Mouse (Mus musculus) stomach, embryonic 14.5 days (tissue): ENCODE measurements around the gene Man1c1. TPM values are rescaled to one million over a fixed set of nuclear protein-coding genes. Genes with fewer than 3 reads are reported as not detected.

ENCODE experiments used
- ATAC-seq: fragments of 200-750 bp; cut with Nextera tagmentation; 2 replicates; pipeline ENCODE4 v1.8.0; 2017; ENCODE audit warnings: low read depth, moderate TSS enrichment; ENCODE audit not compliant: insufficient number of reproducible peaks, insufficient read depth, low FRiP score
- H3K27ac ChIP-seq: fragments of 300-500 bp; sonication (generic); 2 replicates; pipeline ENCODE4 v1.5.1; 2014; ENCODE audit warnings: mild to moderate bottlenecking, low read length, moderate library complexity, mixed read lengths
- H3K27me3 ChIP-seq: fragments of 300-500 bp; sonication (generic); 2 replicates; pipeline ENCODE4 v1.6.1; 2014; ENCODE audit warnings: low read length, control low read depth, mixed read lengths; ENCODE audit not compliant: control insufficient read depth, insufficient read depth
- H3K36me3 ChIP-seq: fragments of 300-500 bp; sonication (generic); 2 replicates; pipeline ENCODE4 v1.6.1; 2014; ENCODE audit warnings: mild to moderate bottlenecking, control low read depth, low read length, moderate library complexity, mixed read lengths; ENCODE audit not compliant: control insufficient read depth, insufficient read depth
- H3K4me1 ChIP-seq: fragments of 300-500 bp; sonication (generic); 2 replicates; pipeline ENCODE4 v1.6.1; 2014; ENCODE audit warnings: low read length, control low read depth, mixed read lengths; ENCODE audit not compliant: control insufficient read depth, insufficient read depth
- H3K4me2 ChIP-seq: fragments of 300-500 bp; sonication (generic); replicated peaks from 2 replicates; pipeline ENCODE4 v1.6.1; 2014; ENCODE audit warnings: low read depth, low read length, control low read depth
- H3K4me3 ChIP-seq: fragments of 300-500 bp; sonication (generic); 2 replicates; pipeline ENCODE4 v1.5.1; 2014; ENCODE audit warnings: low read depth, low read length, control low read depth
- H3K9ac ChIP-seq: fragments of 300-500 bp; sonication (generic); replicated peaks from 2 replicates; pipeline ENCODE4 v1.6.1; 2014; ENCODE audit warnings: low read depth, mild to moderate bottlenecking, control low read depth, low read length, moderate library complexity, mixed read lengths
- H3K9me3 ChIP-seq: fragments of 300-500 bp; sonication (generic); 2 replicates; pipeline ENCODE4 v1.6.1; 2016; ENCODE audit warnings: low read depth, low read length, control low read depth; ENCODE audit not compliant: control insufficient read depth
- whole genome bisulfite sequencing: fragments of 180-500 bp; shearing (Covaris S2); extraction: QIAGEN DNeasy Blood & Tissue Kit; methylation state at CpG from one replicate; pipeline ENCODE4 v1.1.7; 2014; 5-methylcytosine and 5-hydroxymethylcytosine counted together
- polyA plus RNA-seq: library from polyadenylated mRNA; unstranded; fragments of >200 nt; fragmentation: Nextera tagmentation; extraction: Ambion mirVana; gene quantifications from 2 replicates; pipeline ENCODE4 v1.2.1, GENCODE M21; 2014

The Man1c1 gene
- polyA plus RNA-seq, 1 experiment from 2014 or later: 1.7 TPM

- H3K4me1 ChIP-seq: peaks cover 6% of the 10 kb centered on the region; the same call in 1 of the 2 replicates
- no peaks in the 10 kb centered on the region for H3K27me3 ChIP-seq
- H3K9ac ChIP-seq: no peak overlapping the region
- no peak overlapping the region for H3K4me3 ChIP-seq
- WGBS: 90% methylated on average over 10 of the region's 10 CpGs
- no peak for ATAC-seq
- H3K27ac ChIP-seq: no peak overlapping the region
- no peak overlapping the region for H3K4me2 ChIP-seq
- peaks cover 39% of the 10 kb centered on the region for H3K36me3 ChIP-seq
- no peaks in the 10 kb centered on the region for H3K9me3 ChIP-seq
Observed at GRCm38 (mm10) chr4:134538997-134539580, 165.0 kb downstream of the Man1c1 start.

- peak overlapping the region; percentile 98 for H3K4me3 ChIP-seq
- H3K9me3 ChIP-seq: no peaks in the 10 kb centered on the region
- WGBS: 7% methylated on average over 8 of the region's 8 CpGs
- H3K4me1 ChIP-seq: peaks cover 16% of the 10 kb centered on the region
- no peak; the same call in 1 of the 2 replicates for ATAC-seq
- no peaks in the 10 kb centered on the region for H3K27me3 ChIP-seq
- H3K36me3 ChIP-seq: peaks cover 21% of the 10 kb centered on the region
- H3K27ac ChIP-seq: peak overlapping the region; percentile 59; the same call in 1 of the 2 replicates
- H3K9ac ChIP-seq: peak overlapping the region; percentile 45
- peak overlapping the region; percentile 97 for H3K4me2 ChIP-seq
Observed at GRCm38 (mm10) chr4:134535787-134536151, 168.3 kb downstream of the Man1c1 start.

- ATAC-seq: peak; percentile 98
- peaks cover 20% of the 10 kb centered on the region for H3K36me3 ChIP-seq
- H3K4me1 ChIP-seq: peaks cover 16% of the 10 kb centered on the region
- no peaks in the 10 kb centered on the region for H3K27me3 ChIP-seq
- H3K9ac ChIP-seq: peak within 1 kb of the TSS; percentile 87
- peak within 1 kb of the TSS; percentile 98 for H3K4me3 ChIP-seq
- H3K4me2 ChIP-seq: peak within 1 kb of the TSS; percentile 97
- H3K27ac ChIP-seq: peak within 1 kb of the TSS; percentile 78
- under 1% methylated on average over 71 of the region's 71 CpGs for WGBS
- H3K9me3 ChIP-seq: no peaks in the 10 kb centered on the region
Observed at GRCm38 (mm10) chr4:134534932-134535786, 168.9 kb downstream of the Man1c1 start, which contains the start of gene Mtfr1l. Gene Mtfr1l, minus strand, starts transcription at chr4:134535387.

GRCm38 (mm10) chr4:134534124-134534886 lies 169.8 kb downstream of the Man1c1 start:
- Histone ChIP-seq H3K9me3 (no peaks in the 10 kb centered on the region), H3K4me3 (peak overlapping the region; percentile 98), H3K27me3 (no peaks in the 10 kb centered on the region), H3K36me3 (peaks cover 20% of the 10 kb centered on the region), H3K4me1 (peaks cover 16% of the 10 kb centered on the region), H3K9ac (peak overlapping the region; percentile 87), H3K4me2 (peak overlapping the region; percentile 97), H3K27ac (peak overlapping the region; percentile 78)
- ATAC-seq: no peak
- under 1% methylated on average over 56 of the region's 57 CpGs for WGBS

GRCm38 (mm10) chr4:134533421-134533820 lies 170.7 kb downstream of the Man1c1 start:
- Histone ChIP-seq H3K27me3 (no peaks in the 10 kb centered on the region), H3K36me3 (peaks cover 22% of the 10 kb centered on the region), H3K4me3 (no peak overlapping the region), H3K27ac (no peak overlapping the region), H3K9me3 (no peaks in the 10 kb centered on the region), H3K4me2 (0 out of 2 replicates have a peak overlapping the region, but pooled peaks have one; percentile 2), H3K4me1 (peaks cover 16% of the 10 kb centered on the region), H3K9ac (no peak overlapping the region)
- no peak for ATAC-seq
- 85% methylated on average over 4 of the region's 4 CpGs for WGBS

GRCm38 (mm10) chr4:134532928-134533327 lies 171.2 kb downstream of the Man1c1 start:
- H3K4me3 ChIP-seq: no peak overlapping the region
- 78% methylated on average over 4 of the region's 4 CpGs for WGBS
- ATAC-seq: no peak
- peaks cover 27% of the 10 kb centered on the region for H3K36me3 ChIP-seq
- no peak overlapping the region for H3K27ac ChIP-seq
- 0 out of 2 replicates have a peak overlapping the region, but pooled peaks have one; percentile 2 for H3K4me2 ChIP-seq
- no peaks in the 10 kb centered on the region for H3K27me3 ChIP-seq
- peaks cover 16% of the 10 kb centered on the region for H3K4me1 ChIP-seq
- no peaks in the 10 kb centered on the region for H3K9me3 ChIP-seq
- H3K9ac ChIP-seq: no peak overlapping the region

- Histone ChIP-seq H3K27me3 (no peaks in the 10 kb centered on the region), H3K9me3 (no peaks in the 10 kb centered on the region), H3K27ac (no peak overlapping the region), H3K4me3 (no peak overlapping the region), H3K9ac (no peak overlapping the region), H3K36me3 (peaks cover 56% of the 10 kb centered on the region), H3K4me1 (no peaks in the 10 kb centered on the region), H3K4me2 (no peak overlapping the region)
- ATAC-seq: no peak
- 71% methylated on average over 5 of the region's 5 CpGs for WGBS
Observed at GRCm38 (mm10) chr4:134526220-134526619, 177.9 kb downstream of the Man1c1 start.

GRCm38 (mm10) chr4:134525806-134526205 lies 178.3 kb downstream of the Man1c1 start:
- peaks cover 56% of the 10 kb centered on the region for H3K36me3 ChIP-seq
- ATAC-seq: no peak
- no peak overlapping the region for H3K4me3 ChIP-seq
- no peaks in the 10 kb centered on the region for H3K4me1 ChIP-seq
- no peak overlapping the region for H3K9ac ChIP-seq
- no peak overlapping the region for H3K4me2 ChIP-seq
- H3K27ac ChIP-seq: no peak overlapping the region
- H3K9me3 ChIP-seq: no peaks in the 10 kb centered on the region
- WGBS: 62% methylated on average over 5 of the region's 5 CpGs
- no peaks in the 10 kb centered on the region for H3K27me3 ChIP-seq
